Mouse (Mus musculus): ENCODE results near the gene Crocc. TPM values are rescaled to one million over a fixed set of nuclear protein-coding genes. Genes with fewer than 3 reads are reported as not detected.
A peak's percentile ranks its signal among the peaks of the same experiment; 100 is the strongest.

Crocc gene
- polyA plus RNA-seq, 1 experiment from 2014 or later = 0.59 TPM

DNA sequence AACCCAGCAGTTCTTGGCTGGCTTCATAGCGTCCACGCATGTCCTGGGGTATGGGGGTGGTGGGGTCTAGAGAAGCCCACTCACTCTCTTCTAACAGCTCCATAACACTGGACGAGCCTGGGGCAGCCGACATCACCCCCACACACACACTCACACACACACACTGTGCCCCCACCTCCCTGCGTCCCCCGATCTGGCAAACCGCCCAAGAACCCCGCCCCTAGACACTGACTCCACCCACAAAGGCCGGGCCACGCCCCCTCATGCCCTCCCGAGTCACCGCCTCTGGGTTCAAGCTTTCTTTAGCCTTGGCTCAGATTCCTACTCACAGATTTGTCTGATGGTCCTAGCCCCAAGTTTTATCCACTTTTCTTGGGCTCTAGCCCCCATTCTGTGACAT is 19.2 kb downstream of the Crocc start:
- no peaks in the 10 kb centered on the region for H3K9me3 ChIP-seq (replicated peaks; ENCODE audit: control insufficient read depth, low read length)
- H3K4me1 ChIP-seq (ENCODE audit: control insufficient read depth, low read depth, low read length) = no peaks in the 10 kb centered on the region
- no peak overlapping the region for H3K4me2 ChIP-seq (ENCODE audit: low read depth, low read length)
- H3K4me3 ChIP-seq (ENCODE audit: low read depth, low read length) = no peak overlapping the region
- H3K9ac ChIP-seq (ENCODE audit: low read depth, low read length) = no peak overlapping the region
- H3K36me3 ChIP-seq (ENCODE audit: control insufficient read depth, insufficient read depth) = no peaks in the 10 kb centered on the region
- WGBS (ENCODE audit: insufficient replicate concordance) = 51% methylated on average over 12 of the region's 12 CpGs
- H3K27ac ChIP-seq (ENCODE audit: low read length) = no peak overlapping the region
- H3K27me3 ChIP-seq (ENCODE audit: control insufficient read depth, insufficient read depth, low read depth, low read length) = no peaks in the 10 kb centered on the region
- ATAC-seq (ENCODE audit: low read depth) = no peak

DNA sequence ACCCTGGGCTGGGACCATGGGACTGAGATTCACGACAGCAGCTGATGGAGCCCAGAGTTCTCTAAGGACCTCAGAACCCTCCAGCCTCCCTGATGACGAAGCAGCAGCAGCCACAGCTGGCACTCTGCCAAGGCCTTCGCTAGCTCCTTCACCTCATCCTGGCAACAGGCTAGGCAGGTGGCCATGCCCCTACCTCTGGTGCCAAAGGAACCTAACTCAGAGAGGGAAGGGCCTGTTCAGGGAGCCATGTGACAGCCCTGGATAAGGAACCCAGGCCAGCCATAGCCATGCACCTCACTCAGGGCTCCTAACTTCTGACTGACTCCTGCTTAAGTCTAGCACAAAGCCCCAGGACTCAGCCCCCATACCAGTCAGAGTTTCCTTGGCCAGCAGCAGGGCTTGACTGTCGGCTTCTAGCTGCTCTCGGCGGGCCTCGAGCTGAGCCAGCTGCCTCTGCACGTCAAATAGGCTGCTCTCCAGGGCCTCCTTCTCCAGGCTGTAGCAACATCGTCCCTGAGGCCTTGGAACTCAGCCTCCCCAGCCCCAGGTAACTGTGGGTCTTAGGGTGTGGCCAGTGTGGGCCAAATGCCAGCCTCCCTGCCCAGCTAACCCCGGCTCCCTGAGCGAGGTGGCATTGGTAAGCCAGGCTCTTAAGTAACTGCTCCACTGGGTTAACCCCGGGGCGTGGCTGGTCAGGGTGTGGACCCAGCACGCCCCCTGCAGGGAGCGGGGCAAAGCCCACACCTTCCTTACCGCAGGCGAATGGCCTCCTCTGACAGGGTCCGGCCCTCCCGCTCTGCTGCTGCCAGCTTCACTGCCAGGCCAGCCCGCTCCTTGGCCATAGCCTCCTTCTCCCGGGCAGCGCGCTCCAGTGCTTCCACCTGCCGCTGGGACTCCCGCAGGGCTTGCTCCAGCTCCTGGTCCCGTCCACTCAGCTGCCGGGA is 26.5 kb downstream of the Crocc start:
- Histone ChIP-seq H3K4me1 (ENCODE audit: control insufficient read depth, low read depth, low read length) (peaks cover 3% of the 10 kb centered on the region; the same call in 1 of the 2 replicates), H3K36me3 (ENCODE audit: control insufficient read depth, insufficient read depth) (no peaks in the 10 kb centered on the region), H3K4me3 (ENCODE audit: low read depth, low read length) (no peak overlapping the region), H3K9me3 (replicated peaks; ENCODE audit: control insufficient read depth, low read length) (no peaks in the 10 kb centered on the region), H3K27ac (ENCODE audit: low read length) (no peak overlapping the region), H3K9ac (ENCODE audit: low read depth, low read length) (no peak overlapping the region), H3K27me3 (ENCODE audit: control insufficient read depth, insufficient read depth, low read depth, low read length) (no peaks in the 10 kb centered on the region), H3K4me2 (ENCODE audit: low read depth, low read length) (no peak overlapping the region)
- no peak for ATAC-seq (ENCODE audit: low read depth)
- 73% methylated on average over 27 of the region's 27 CpGs for WGBS (ENCODE audit: insufficient replicate concordance)

DNA sequence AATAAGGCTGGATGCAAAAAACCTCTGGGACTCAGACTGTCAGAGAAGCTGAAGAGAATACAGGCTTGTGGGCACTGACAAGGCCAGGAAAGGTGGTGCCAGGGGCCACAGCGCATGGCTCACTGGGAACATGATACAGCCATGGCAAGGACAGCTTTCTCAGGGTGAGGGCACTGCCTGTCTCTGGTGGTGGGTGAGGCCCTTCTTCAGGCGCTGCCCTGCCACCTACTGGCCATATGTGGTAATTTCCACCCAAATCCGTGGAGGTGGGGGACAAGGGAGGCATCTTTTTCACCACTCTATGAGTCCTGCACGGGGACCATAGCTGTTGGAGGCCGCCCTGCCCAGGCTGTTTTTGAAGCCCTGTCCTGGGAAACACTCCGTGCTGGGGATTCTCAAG is 28.6 kb downstream of the Crocc start:
- Histone ChIP-seq H3K27ac (ENCODE audit: low read length) (no peak overlapping the region), H3K9me3 (replicated peaks; ENCODE audit: control insufficient read depth, low read length) (no peaks in the 10 kb centered on the region), H3K4me1 (ENCODE audit: control insufficient read depth, low read depth, low read length) (peaks cover 3% of the 10 kb centered on the region; the same call in 1 of the 2 replicates), H3K4me3 (ENCODE audit: low read depth, low read length) (no peak overlapping the region), H3K27me3 (ENCODE audit: control insufficient read depth, insufficient read depth, low read depth, low read length) (no peaks in the 10 kb centered on the region), H3K4me2 (ENCODE audit: low read depth, low read length) (no peak overlapping the region), H3K36me3 (ENCODE audit: control insufficient read depth, insufficient read depth) (no peaks in the 10 kb centered on the region), H3K9ac (ENCODE audit: low read depth, low read length) (no peak overlapping the region)
- 8% methylated on average over 6 of the region's 6 CpGs for whole genome bisulfite sequencing (ENCODE audit: insufficient replicate concordance)
- ATAC-seq (ENCODE audit: low read depth) = peak; percentile 28; the same call in 1 of the 2 replicates

DNA sequence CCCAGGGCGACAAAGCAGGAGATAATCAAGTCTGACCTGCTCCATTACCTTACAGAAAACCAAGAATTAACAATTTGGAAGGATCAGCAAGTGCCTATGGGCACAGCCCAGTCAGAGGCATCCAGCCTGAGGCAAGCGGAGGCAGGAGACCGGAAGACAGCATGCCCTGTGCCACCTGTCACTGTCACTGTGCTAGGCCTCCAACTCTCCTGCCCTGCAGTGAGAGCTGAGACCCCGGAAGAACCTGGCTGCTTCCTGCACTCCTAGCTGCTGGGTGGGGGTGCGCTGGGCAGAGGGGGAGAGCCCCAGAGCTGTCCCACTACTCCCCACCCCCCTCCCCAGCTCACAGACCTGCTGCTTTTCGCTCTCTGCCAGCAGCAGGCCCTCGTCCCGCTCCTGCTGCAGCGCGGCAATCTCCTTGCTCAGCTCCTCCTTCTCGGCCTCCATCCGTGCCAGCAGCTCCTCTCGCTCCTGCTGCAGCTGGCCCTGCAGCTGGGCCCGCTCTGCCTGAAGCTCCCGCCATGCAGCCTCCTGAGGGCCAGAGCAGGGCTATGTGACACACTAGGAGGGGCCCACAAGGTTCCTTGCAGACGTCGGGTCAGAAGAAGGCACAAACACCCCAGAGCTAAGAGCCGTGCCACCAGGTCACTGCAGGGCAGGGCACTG is 29.7 kb downstream of the Crocc start:
- Histone ChIP-seq H3K4me2 (ENCODE audit: low read depth, low read length) (no peak overlapping the region), H3K27ac (ENCODE audit: low read length) (no peak overlapping the region), H3K9me3 (replicated peaks; ENCODE audit: control insufficient read depth, low read length) (no peaks in the 10 kb centered on the region), H3K4me3 (ENCODE audit: low read depth, low read length) (no peak overlapping the region), H3K9ac (ENCODE audit: low read depth, low read length) (no peak overlapping the region), H3K4me1 (ENCODE audit: control insufficient read depth, low read depth, low read length) (peaks cover 3% of the 10 kb centered on the region; the same call in 1 of the 2 replicates), H3K27me3 (ENCODE audit: control insufficient read depth, insufficient read depth, low read depth, low read length) (no peaks in the 10 kb centered on the region), H3K36me3 (ENCODE audit: control insufficient read depth, insufficient read depth) (no peaks in the 10 kb centered on the region)
- ATAC-seq (ENCODE audit: low read depth) = no peak
- 83% methylated on average over 18 of the region's 18 CpGs for WGBS (ENCODE audit: insufficient replicate concordance)

DNA sequence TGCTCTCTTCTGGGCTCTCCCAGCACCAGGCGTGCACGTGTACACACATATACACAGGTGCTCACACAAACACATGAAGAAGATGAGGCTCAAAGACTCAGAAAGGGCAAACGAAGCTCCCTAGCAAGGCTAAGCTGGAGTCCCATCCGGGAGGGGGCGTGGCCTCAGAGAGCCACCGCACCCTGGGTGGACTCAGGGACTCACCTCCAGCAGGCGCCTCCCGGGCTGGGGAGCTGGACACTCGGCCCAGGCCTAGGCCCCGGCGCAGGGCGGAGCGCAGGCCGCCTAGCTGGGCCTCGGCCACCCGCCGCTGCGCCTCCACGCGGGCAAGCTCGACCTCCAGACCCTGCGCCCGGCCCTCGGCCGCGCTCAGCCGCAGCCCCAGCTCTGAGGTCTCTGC is 35.4 kb downstream of the Crocc start:
- no peaks in the 10 kb centered on the region for H3K9me3 ChIP-seq (replicated peaks; ENCODE audit: control insufficient read depth, low read length)
- ATAC-seq (ENCODE audit: low read depth) = peak; percentile 31
- H3K27me3 ChIP-seq (ENCODE audit: control insufficient read depth, insufficient read depth, low read depth, low read length) = no peaks in the 10 kb centered on the region
- H3K4me3 ChIP-seq (ENCODE audit: low read depth, low read length) = no peak overlapping the region
- no peaks in the 10 kb centered on the region for H3K36me3 ChIP-seq (ENCODE audit: control insufficient read depth, insufficient read depth)
- H3K9ac ChIP-seq (ENCODE audit: low read depth, low read length) = no peak overlapping the region
- H3K27ac ChIP-seq (ENCODE audit: low read length) = no peak overlapping the region
- H3K4me1 ChIP-seq (ENCODE audit: control insufficient read depth, low read depth, low read length) = no peaks in the 10 kb centered on the region
- H3K4me2 ChIP-seq (ENCODE audit: low read depth, low read length) = no peak overlapping the region
- WGBS (ENCODE audit: insufficient replicate concordance) = 74% methylated on average over 27 of the region's 27 CpGs

DNA sequence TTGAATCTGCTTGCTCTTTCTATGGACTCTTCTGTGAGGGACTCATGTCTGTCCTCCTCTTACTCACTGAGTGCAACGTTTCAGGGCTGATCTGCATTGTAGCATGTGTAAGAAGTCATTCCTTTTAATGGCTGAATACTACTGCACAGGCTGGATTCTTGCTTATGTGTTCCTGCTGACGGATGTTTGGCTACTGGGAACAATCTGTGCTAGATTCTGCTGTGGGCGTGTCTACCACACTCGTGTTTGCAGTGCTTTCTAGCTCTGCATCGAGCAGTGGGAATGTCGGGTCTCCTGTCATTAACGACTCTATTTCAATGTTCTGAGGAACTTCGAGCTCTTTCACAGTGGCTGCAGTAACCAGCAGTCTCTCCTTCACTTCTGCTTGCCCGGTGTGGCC is 36.3 kb downstream of the Crocc start:
- Histone ChIP-seq H3K27ac (ENCODE audit: low read length) (no peak overlapping the region), H3K27me3 (ENCODE audit: control insufficient read depth, insufficient read depth, low read depth, low read length) (no peaks in the 10 kb centered on the region), H3K4me1 (ENCODE audit: control insufficient read depth, low read depth, low read length) (no peaks in the 10 kb centered on the region), H3K4me2 (ENCODE audit: low read depth, low read length) (no peak overlapping the region), H3K36me3 (ENCODE audit: control insufficient read depth, insufficient read depth) (no peaks in the 10 kb centered on the region), H3K9me3 (replicated peaks; ENCODE audit: control insufficient read depth, low read length) (no peaks in the 10 kb centered on the region), H3K9ac (ENCODE audit: low read depth, low read length) (no peak overlapping the region), H3K4me3 (ENCODE audit: low read depth, low read length) (no peak overlapping the region)
- no peak for ATAC-seq (ENCODE audit: low read depth)
- WGBS (ENCODE audit: insufficient replicate concordance) = 49% methylated on average over 9 of the region's 9 CpGs

DNA sequence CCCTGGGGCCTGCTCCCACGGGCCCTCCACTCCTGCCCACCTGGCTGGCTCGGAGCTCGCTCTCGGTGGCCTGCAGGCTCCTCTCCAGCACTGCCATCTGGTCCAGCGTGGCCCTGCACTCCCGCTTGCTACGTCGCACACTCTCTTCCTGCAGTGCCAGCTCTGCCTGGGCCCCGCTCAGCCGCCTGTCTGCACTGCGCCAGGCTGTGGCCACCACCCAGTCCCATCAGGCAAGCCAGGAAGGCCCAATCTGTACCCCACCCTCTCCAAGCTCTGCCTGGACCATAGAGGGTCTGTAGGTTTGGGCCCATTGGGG is 38.8 kb downstream of the Crocc start:
- Histone ChIP-seq H3K9me3 (replicated peaks; ENCODE audit: control insufficient read depth, low read length) (no peaks in the 10 kb centered on the region), H3K4me2 (ENCODE audit: low read depth, low read length) (no peak overlapping the region), H3K9ac (ENCODE audit: low read depth, low read length) (no peak overlapping the region), H3K27me3 (ENCODE audit: control insufficient read depth, insufficient read depth, low read depth, low read length) (no peaks in the 10 kb centered on the region), H3K4me1 (ENCODE audit: control insufficient read depth, low read depth, low read length) (no peaks in the 10 kb centered on the region), H3K4me3 (ENCODE audit: low read depth, low read length) (no peak overlapping the region), H3K27ac (ENCODE audit: low read length) (no peak overlapping the region), H3K36me3 (ENCODE audit: control insufficient read depth, insufficient read depth) (no peaks in the 10 kb centered on the region)
- ATAC-seq (ENCODE audit: low read depth) = no peak
- 75% methylated on average over 11 of the region's 11 CpGs for WGBS (ENCODE audit: insufficient replicate concordance)

DNA sequence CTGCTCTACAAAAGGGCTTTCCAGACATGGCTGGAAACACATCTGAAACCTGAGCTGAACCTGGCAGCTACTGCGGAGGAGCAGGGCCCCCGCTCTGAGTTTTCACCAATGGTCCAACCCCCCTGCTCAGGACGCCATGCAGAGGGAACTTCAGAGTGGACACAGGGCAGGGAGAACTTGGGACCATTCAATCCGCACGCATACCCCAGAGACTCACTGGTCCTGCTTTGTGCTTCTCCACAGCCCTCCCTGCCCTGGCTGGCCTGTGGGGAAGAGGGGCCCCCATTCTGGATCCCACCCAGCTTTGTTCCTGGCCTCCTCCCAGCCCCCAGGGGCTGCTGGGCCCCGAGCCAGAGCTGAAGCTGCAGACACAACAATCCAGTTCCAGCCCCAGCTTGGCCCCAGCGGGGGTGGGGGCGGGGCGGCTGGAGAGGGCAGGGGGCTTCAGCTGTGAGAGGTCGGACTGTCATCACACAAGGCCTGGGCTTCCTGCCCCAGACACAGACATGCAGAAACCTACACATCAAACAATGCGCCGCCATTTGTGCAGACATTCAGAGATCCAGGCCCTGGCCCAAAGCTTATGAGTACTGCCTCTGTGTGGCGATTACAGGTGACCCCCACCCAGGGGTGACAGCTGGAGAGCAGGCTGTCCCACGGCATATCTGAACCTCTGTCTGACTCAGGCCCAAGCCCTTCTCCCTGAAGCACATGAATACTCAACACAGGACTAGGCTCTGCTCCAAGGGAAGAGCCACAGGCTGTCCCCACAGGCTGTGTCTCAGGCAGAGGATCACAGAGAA is 39.3 kb downstream of the Crocc start:
- H3K4me3 ChIP-seq (ENCODE audit: low read depth, low read length) = no peak overlapping the region
- WGBS (ENCODE audit: insufficient replicate concordance) = 62% methylated on average over 14 of the region's 14 CpGs
- ATAC-seq (ENCODE audit: low read depth) = no peak
- H3K27ac ChIP-seq (ENCODE audit: low read length) = no peak overlapping the region
- no peaks in the 10 kb centered on the region for H3K9me3 ChIP-seq (replicated peaks; ENCODE audit: control insufficient read depth, low read length)
- no peaks in the 10 kb centered on the region for H3K4me1 ChIP-seq (ENCODE audit: control insufficient read depth, low read depth, low read length)
- H3K36me3 ChIP-seq (ENCODE audit: control insufficient read depth, insufficient read depth) = no peaks in the 10 kb centered on the region
- H3K9ac ChIP-seq (ENCODE audit: low read depth, low read length) = no peak overlapping the region
- H3K4me2 ChIP-seq (ENCODE audit: low read depth, low read length) = no peak overlapping the region
- no peaks in the 10 kb centered on the region for H3K27me3 ChIP-seq (ENCODE audit: control insufficient read depth, insufficient read depth, low read depth, low read length)
